Mouse (Mus musculus): ENCODE measurements around the gene Fzd9. TPM values are rescaled to one million over a fixed set of nuclear protein-coding genes. Genes with fewer than 3 reads are reported as not detected.

Gene Fzd9
- total and polyA plus RNA-seq, 3 experiments: not detected

GRCm38 (mm10) chr5:135291193-135291592, 40.2 kb upstream of the Fzd9 start:
- no peak overlapping the region for H3K4me3 ChIP-seq (replicated peaks in 1 of 3; ENCODE audit: low read depth in 2 of 3, low read length in 2 of 3, poor library complexity in 1 of 3)
- no peak for TF ChIP-seq POLR2A (IDR thresholded peaks at IDR 0.05; ENCODE audit: low read depth, low read length)
- TF ChIP-seq MYC (IDR thresholded peaks at IDR 0.05; ENCODE audit: low read depth, low read length): no peak
- no peak for TF ChIP-seq TBP (conservative IDR thresholded peaks at IDR 0.05; ENCODE audit: low read depth, low read length)
- no peak for TF ChIP-seq ZKSCAN1 (IDR thresholded peaks at IDR 0.05; ENCODE audit: borderline replicate concordance, low read depth, low read length)
- no peak for TF ChIP-seq USF1 (IDR thresholded peaks at IDR 0.05; ENCODE audit: low read depth, low read length)
- no peak for TF ChIP-seq NELFE (IDR thresholded peaks at IDR 0.05; ENCODE audit: low read depth, low read length)
- TF ChIP-seq CHD2 (IDR thresholded peaks at IDR 0.05; ENCODE audit: low read length): no peak
- no peak for TF ChIP-seq HCFC1 (IDR thresholded peaks at IDR 0.05; ENCODE audit: low read depth, low read length)
- TF ChIP-seq MAZ (IDR thresholded peaks at IDR 0.05; ENCODE audit: low read depth, low read length): no peak
- no peak for TF ChIP-seq POLR2AphosphoS2 (IDR thresholded peaks at IDR 0.05; ENCODE audit: low read depth, low read length)
- no peak for TF ChIP-seq GABPA (IDR thresholded peaks at IDR 0.05; ENCODE audit: insufficient replicate concordance, low read depth, low read length)
- no peak for TF ChIP-seq JUND (conservative IDR thresholded peaks at IDR 0.05; ENCODE audit: low read depth, low read length)
- TF ChIP-seq MAFK (IDR thresholded peaks at IDR 0.05; ENCODE audit: insufficient replicate concordance, low read length): no peak
- TF ChIP-seq IRF4 (IDR thresholded peaks at IDR 0.05; ENCODE audit: low read depth, low read length): no peak
- no peak for TF ChIP-seq ETS1 (conservative IDR thresholded peaks at IDR 0.05; ENCODE audit: low read depth, low read length)
- TF ChIP-seq MEF2A (IDR thresholded peaks at IDR 0.05; ENCODE audit: borderline replicate concordance, low read depth, low read length): no peak
- TF ChIP-seq RAD21 (IDR thresholded peaks at IDR 0.05; ENCODE audit: low read depth, low read length): no peak
- TF ChIP-seq PAX5 (IDR thresholded peaks at IDR 0.05; ENCODE audit: low read length): no peak
- dilution Hi-C loops (cut with MboI; ENCODE audit: extremely low pct_ligation_motif_present, extremely low pct_unique_long_range_greater_than_20kb, low sequenced_read_pairs) (no loop called here), in situ Hi-C loops (cut with MboI; ENCODE audit: low pct_ligation_motif_present, low pct_unique_long_range_greater_than_20kb, low sequenced_read_pairs) (no loop called here)
- H3K79me2 ChIP-seq (replicated peaks; ENCODE audit: control insufficient read depth, extremely low read depth, insufficient read depth, poor library complexity, severe bottlenecking): no peaks in the 10 kb centered on the region
- peaks cover 54% of the 10 kb centered on the region for H3K27me3 ChIP-seq (replicated peaks)
- DNase-seq (ENCODE audit: extremely low read depth): no peak
- no peak overlapping the region for H3K9ac ChIP-seq (ENCODE audit: insufficient read depth, low read depth)
- no peaks in the 10 kb centered on the region for H3K4me1 ChIP-seq (ENCODE audit: control insufficient read depth in 1 of 2, insufficient read depth in 2 of 2)
- no peak overlapping the region for H3K4me2 ChIP-seq (ENCODE audit: insufficient read depth, low read depth, poor library complexity, severe bottlenecking)
- H3K36me3 ChIP-seq (replicated peaks in 1 of 2; ENCODE audit: control insufficient read depth in 1 of 2, insufficient read depth in 1 of 2, low read length in 1 of 2): no peaks in the 10 kb centered on the region
- peaks cover 12% of the 10 kb centered on the region for H3K9me3 ChIP-seq (replicated peaks; ENCODE audit: low read length)
- no peak overlapping the region for H3K27ac ChIP-seq (ENCODE audit: insufficient read depth, low read depth)

- in situ Hi-C loops (cut with MboI; ENCODE audit: low pct_ligation_motif_present, low pct_unique_long_range_greater_than_20kb, low sequenced_read_pairs): no loop called here
- dilution Hi-C loops (cut with MboI; ENCODE audit: extremely low pct_ligation_motif_present, extremely low pct_unique_long_range_greater_than_20kb, low sequenced_read_pairs): no loop called here
- H3K4me3 ChIP-seq (replicated peaks in 1 of 3; ENCODE audit: low read depth in 2 of 3, low read length in 2 of 3, poor library complexity in 1 of 3): no peak overlapping the region
- no peaks in the 10 kb centered on the region for H3K4me1 ChIP-seq (ENCODE audit: control insufficient read depth in 1 of 2, insufficient read depth in 2 of 2)
- TF ChIP-seq PAX5 (IDR thresholded peaks at IDR 0.05; ENCODE audit: low read length): no peak
- no peak for TF ChIP-seq TBP (conservative IDR thresholded peaks at IDR 0.05; ENCODE audit: low read depth, low read length)
- H3K79me2 ChIP-seq (replicated peaks; ENCODE audit: control insufficient read depth, extremely low read depth, insufficient read depth, poor library complexity, severe bottlenecking): no peaks in the 10 kb centered on the region
- H3K9ac ChIP-seq (ENCODE audit: insufficient read depth, low read depth): no peak overlapping the region
- H3K9me3 ChIP-seq (replicated peaks; ENCODE audit: low read length): peaks cover 12% of the 10 kb centered on the region
- H3K27ac ChIP-seq (ENCODE audit: insufficient read depth, low read depth): no peak overlapping the region
- H3K27me3 ChIP-seq (replicated peaks): peaks cover 53% of the 10 kb centered on the region
- H3K36me3 ChIP-seq (replicated peaks in 1 of 2; ENCODE audit: control insufficient read depth in 1 of 2, insufficient read depth in 1 of 2, low read length in 1 of 2): no peaks in the 10 kb centered on the region
- no peak overlapping the region for H3K4me2 ChIP-seq (ENCODE audit: insufficient read depth, low read depth, poor library complexity, severe bottlenecking)
- no peak for DNase-seq (ENCODE audit: extremely low read depth)
Observed at GRCm38 (mm10) chr5:135290703-135291102, 39.7 kb upstream of the Fzd9 start.
